Comparison of ENCODE assay signal across 19 mouse cellular contexts in genomic region chr1:150505794-150506193, GRCm38 (mm10). TPM values are rescaled to one million over a fixed set of nuclear protein-coding genes. Genes with fewer than 3 reads are reported as not detected.
"Had no signal": no experiment of that assay in that cellular context is flagged by ENCODE, and none has a peak within 500 bp of the region (broad histone marks: within the 10 kb centered on the region; RNA-seq: fewer than 3 reads in every experiment).

No protein-coding gene starts in this region.

- H3K27me3 ChIP-seq: kidney, embryonic 15.5 days; limb, embryonic 13.5 days; liver, embryonic 12.5 days; liver, embryonic 15.5 days had no signal

- ATAC-seq: liver, embryonic 12.5 days; lung, postnatal 0 days had no signal

- H3K4me2 ChIP-seq: kidney, embryonic 15.5 days; limb, embryonic 13.5 days; liver, embryonic 12.5 days; liver, embryonic 15.5 days; midbrain, embryonic 11.5 days had no signal

- H3K36me3 ChIP-seq: kidney, embryonic 15.5 days; limb, embryonic 10.5 days; limb, embryonic 13.5 days; liver, embryonic 12.5 days; liver, embryonic 15.5 days had no signal

- H3K9ac ChIP-seq: kidney, embryonic 15.5 days; limb, embryonic 13.5 days; liver, embryonic 12.5 days; liver, embryonic 15.5 days had no signal

- H3K9me3 ChIP-seq: kidney, embryonic 15.5 days; limb, embryonic 10.5 days; limb, embryonic 13.5 days; liver, embryonic 12.5 days; liver, embryonic 15.5 days had no signal

- H3K4me1 ChIP-seq: kidney, embryonic 15.5 days; limb, embryonic 10.5 days; limb, embryonic 13.5 days; liver, embryonic 12.5 days; liver, embryonic 15.5 days had no signal

- DNase-seq: kidney, adult 8-10 months; kidney, postnatal 14 days; kidney, postnatal 4 days; liver; lung, adult 18-20 months; midbrain, embryonic 14.5 days; thymus, adult 2 months; thymus, postnatal 14 days; thymus, postnatal 4 days had no signal

- H3K27ac ChIP-seq: kidney, embryonic 15.5 days; limb, embryonic 10.5 days; limb, embryonic 13.5 days; liver, embryonic 12.5 days; liver, embryonic 15.5 days; macrophage had no signal

- H3K4me3 ChIP-seq: kidney, embryonic 15.5 days; limb, embryonic 10.5 days; limb, embryonic 13.5 days; liver, embryonic 12.5 days; liver, embryonic 15.5 days had no signal

RNA-seq across cellular contexts. Expression of gene Prg4, which starts 39.8 kb away (rescaled TPM):
- total RNA-seq: megakaryocyte-erythroid progenitor cell, adult 5-6 weeks had no signal
- polyA plus RNA-seq: macrophage; small intestine, adult 2 months had no signal
